Mouse (Mus musculus): ENCODE measurements around the gene Cdc6.

Cdc6 gene

GRCm38 (mm10) chr11:98942923-98943641 lies 35.5 kb downstream of the Cdc6 start:
- DNase-seq (ENCODE audit: extremely low spot score, low spot score), result no peak

DNA sequence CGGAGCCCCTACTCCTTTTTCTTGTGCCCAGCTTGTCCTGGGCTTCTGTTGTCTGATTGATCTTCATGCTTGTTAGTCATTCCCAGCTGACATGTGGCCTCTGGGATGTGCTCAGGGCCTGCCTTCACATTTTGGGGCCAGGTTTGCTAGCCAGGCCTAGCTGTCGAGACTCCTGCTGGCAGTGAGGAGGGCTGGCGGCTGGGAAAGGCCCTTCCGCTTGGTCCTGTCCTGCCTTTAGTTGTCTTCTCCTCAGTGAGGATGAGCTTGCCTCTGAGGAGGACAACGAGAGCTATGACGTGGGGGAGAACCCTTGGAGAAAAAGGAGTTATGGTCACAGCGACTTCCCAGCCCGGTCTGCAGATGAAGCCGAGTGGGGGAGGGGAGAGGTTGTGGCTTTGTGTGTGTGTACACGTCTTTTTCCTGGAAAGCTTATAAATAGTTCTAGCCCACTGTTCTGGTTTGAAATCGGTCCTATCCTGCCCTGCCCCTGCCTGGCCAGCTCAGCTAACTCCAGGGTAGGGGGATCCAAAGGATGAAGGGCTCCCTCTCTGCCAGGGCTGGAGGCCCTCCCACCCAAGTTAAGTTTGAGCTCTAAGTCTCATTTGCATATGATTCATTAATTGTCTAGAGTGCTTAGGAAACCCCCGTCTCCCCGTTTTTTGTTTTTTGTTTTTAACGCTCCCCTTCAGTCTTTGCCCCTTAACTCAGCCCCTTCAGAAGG lies 36.3 kb downstream of the Cdc6 start:
- DNase-seq (ENCODE audit: extremely low spot score, low spot score), result no peak

- no peak for DNase-seq (ENCODE audit: extremely low spot score, low spot score)
Measured at GRCm38 (mm10) chr11:98944897-98945604, 37.5 kb downstream of the Cdc6 start.

DNA sequence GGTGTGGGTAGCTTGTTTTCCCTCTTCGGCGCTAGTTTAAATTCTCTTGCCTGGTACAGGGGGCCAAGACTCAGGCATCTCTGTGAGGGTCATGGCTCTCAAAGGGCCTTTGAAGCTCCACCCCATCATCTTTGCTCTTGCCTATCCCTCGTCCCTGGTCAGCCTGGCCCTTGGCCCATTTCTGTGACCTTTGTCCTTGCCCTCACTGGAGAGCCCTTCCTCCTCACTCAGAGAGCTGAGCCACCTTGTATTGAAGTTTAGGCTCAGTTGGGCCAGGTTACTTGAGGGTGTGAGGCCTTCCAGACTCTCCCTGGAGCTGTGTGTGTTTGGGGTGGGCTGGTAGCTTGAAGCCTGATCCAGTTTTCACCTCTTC lies 38.0 kb downstream of the Cdc6 start:
- DNase-seq (ENCODE audit: extremely low spot score, low spot score), result no peak

DNA sequence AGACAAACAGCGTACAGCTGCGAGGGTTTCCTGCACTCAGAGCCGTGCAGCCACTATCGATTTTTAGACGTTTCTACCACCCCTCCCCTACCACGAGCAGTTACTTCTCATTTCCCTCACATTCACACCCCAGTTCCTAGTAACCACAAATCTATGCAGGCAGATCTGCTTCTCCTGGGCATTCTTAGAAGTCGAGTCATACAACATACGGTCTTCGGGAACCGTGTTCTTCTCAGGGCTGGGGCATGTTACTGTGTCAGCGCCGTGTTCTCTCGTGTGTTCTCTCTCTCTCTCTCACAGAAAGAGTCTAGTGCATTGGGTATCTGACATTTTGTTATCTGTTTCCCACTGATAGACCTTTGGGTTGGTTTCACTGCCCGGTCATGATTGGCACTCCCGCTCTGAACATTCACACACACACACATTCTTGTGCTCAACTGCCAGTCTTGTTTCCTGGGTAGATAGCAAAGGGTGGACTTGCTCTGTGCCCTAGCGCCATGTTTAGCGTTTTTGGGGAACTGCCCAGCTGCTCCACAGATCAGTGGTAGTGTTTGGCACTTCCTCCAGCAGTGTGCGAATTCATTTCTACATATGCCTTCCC lies 40.5 kb downstream of the Cdc6 start:
- no peak for DNase-seq (ENCODE audit: extremely low spot score, low spot score)

- DNase-seq (ENCODE audit: extremely low spot score, low spot score), result no peak
Measured at GRCm38 (mm10) chr11:98949242-98949957, 41.8 kb downstream of the Cdc6 start.

- no peak for DNase-seq (ENCODE audit: extremely low spot score, low spot score)
Measured at GRCm38 (mm10) chr11:98949958-98950460, 42.4 kb downstream of the Cdc6 start.

- DNase-seq (ENCODE audit: extremely low spot score, low spot score), result no peak
Measured at GRCm38 (mm10) chr11:98950484-98950883, 42.9 kb downstream of the Cdc6 start.

DNA sequence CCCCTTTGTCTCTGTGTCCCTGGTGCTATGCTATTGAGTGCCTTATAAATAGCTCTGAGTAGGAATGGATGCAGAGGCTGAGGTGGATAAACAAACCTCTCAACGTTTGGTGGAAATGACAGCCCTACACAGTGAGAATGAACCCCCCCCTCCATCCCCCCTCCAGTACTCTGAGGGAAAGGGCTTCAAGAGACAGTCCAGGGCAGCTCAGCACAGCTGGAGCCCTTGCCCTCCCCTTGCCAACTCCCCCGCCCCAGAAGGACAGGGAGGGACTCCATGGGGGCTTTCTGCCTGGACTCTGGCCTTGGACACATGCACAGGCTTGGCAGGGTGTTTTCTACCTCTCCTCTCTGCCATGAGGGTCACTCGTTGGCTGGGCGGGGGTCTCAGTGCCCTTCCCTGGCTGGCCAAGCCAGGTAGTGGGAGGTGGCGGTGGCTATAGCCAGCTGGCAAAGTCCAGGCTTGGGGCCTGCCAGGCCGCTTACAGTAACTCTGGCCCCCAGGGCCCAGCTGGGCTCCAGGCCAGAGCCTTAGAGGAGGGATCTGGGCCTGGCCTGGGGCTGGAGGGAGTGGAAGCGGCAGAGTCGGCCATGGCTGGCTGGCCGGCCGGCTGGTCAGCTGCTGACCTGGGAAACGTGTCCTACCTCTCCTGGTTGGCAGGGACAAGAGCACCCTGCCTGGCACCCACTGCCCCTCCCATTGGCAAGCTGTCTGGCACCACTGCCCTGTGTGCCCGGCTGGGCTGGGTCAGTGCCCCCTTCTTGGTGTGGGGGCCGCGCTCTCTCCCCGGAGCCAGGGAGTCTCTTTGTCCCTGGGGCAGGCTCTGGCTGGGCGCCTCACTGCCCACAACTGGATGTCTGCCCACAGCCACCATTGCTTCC lies 43.7 kb downstream of the Cdc6 start:
- no peak for DNase-seq (ENCODE audit: extremely low spot score, low spot score)

DNA sequence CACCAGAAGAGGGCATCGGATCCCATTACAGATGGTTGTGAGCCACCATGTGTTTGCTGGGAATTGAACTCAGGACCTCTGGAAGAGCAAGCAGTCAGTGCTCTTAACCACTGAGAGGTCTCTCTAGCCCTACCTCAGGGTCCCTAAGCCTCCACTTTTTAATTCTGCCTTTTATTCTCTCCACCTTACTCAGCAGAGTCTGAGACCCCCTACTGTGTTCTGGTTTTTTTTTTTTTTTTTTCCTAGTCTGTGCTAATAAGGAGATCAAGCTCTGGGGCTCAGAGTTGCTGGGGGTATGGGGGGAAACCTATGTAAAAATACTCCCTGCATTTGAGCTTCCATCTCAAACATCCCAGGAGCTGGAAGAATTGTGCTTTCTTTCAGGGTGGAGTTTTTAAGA lies 44.5 kb downstream of the Cdc6 start:
- no peak for DNase-seq (ENCODE audit: extremely low spot score, low spot score)

DNA sequence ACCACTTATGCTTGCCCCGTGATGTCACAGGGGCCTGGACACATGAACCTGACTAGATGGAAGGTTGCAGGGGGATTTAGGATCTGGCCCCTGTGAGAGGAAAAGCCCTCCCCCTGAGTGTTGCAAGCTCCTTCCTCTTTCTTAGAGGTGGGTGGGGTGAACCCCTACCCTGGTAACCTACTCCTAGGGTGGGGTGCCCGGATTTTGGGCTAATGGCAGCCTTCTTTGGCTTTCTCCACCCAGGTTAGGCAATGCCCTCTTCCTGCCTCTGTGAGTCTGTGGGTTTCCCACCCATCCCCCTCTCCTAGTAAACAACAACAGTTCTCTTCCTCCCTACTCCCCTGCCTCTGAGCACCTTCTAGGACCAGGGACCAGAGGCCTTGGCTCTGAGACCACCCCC lies 45.1 kb downstream of the Cdc6 start:
- DNase-seq (ENCODE audit: extremely low spot score, low spot score), result no peak

DNA sequence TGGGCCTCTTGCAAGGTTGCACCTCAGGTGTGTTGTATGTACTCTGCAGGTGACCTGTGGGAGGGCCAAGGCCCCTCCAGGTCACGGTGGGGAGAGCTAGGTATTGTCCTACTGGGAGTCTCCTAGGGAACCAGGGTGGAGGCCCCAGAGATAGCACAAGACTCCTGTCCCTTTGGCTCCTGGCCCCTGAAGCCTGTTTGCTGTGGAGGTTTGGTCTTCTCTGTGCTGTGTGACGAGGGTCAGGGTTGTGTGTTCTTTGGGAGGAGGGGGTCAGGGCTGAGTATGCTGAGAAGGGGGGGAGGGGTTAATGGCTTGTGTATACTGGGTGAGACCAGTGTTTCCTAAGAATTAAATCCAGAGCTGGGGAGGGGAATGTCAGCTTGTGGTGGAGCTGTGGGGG lies 45.8 kb downstream of the Cdc6 start:
- DNase-seq (ENCODE audit: extremely low spot score, low spot score), result peak; percentile 16

DNA sequence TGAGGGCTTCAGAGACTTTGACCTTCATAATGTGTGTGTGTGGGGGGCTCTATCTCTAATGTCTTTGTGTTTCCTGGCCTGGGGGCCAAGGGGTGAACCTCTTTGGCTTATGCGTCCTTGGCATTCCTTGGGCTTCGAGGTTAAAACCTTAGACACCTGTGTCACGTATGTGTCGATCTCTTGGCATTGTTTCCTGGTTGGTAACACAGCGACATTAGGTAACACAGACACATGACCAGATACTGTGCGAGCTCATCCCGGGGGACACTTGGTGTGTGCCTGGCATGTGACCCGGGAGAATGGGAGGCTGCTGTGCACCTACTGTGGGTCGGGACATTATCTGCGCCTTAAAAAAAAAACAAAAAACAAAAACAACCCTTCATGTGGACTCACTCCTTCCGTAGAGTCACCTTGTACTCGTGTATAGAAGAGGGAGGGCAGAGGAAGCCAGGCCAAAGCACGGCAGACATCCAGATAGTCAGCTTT lies 46.3 kb downstream of the Cdc6 start:
- no peak for DNase-seq (ENCODE audit: extremely low spot score, low spot score)

DNA sequence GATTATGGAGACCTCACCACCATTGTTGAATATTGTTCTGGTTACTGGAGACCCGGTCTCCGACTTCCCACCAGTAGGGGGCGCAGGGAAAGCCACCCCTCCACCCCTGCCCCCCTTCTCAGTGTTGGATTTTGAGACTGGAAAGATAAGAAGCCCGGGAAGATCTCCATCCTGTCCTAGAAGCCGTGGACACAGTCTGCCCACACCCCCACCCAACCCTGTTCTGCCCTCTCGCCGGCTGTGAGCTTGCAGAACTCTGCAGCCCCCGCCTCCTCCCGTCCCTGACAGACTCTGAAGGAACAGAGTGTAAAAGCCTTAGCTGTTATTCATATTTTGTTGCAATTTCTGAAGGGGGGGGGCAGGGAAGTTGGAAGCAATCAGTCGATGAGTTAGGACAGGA lies 46.8 kb downstream of the Cdc6 start:
- peak; percentile 84 for DNase-seq (ENCODE audit: extremely low spot score, low spot score)

DNA sequence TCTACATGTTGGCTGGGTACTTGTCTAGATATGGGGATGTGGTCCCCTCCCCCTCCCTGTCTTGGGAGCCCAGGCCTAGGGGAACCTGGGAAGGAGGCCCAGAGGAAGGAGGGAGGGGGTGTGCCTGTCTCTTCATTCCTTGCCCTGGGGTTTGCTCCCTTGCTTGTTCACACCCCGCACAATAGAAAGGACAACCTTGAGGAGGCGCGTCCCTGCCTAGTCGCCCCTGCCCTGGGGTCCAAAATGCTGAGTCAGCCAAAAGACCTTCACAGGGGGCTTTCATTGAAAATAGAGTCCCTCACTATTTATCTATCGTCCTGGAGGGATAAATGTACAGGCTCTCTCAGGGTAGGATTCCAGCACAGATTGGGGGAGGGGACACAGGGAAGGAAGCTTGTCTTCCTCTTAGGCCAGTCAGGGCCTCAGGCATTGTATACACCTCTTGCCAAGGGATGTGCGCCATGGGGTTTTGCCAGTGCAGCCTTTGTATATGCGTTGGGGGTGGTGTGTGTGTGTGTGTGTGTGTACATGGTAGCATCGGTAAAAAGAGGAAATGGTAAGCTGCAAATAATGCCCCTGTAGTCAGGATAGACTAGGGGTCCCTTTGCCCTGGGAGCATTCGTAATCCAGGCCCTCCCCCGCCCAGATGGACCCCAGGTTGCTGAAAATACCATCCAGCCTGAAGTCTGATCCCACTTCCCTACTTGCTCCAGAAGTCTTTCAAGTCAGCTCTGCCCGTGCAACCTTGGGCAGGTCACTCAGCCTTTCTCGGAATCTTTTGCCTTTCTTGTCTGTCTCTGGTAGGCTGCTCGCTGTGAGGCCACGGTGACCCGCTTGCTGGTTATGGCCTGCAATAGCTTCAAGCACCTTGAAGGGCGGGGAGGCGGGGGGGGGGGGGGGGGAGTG lies 47.5 kb downstream of the Cdc6 start:
- peak; percentile 37 for DNase-seq (ENCODE audit: extremely low spot score, low spot score)

DNA sequence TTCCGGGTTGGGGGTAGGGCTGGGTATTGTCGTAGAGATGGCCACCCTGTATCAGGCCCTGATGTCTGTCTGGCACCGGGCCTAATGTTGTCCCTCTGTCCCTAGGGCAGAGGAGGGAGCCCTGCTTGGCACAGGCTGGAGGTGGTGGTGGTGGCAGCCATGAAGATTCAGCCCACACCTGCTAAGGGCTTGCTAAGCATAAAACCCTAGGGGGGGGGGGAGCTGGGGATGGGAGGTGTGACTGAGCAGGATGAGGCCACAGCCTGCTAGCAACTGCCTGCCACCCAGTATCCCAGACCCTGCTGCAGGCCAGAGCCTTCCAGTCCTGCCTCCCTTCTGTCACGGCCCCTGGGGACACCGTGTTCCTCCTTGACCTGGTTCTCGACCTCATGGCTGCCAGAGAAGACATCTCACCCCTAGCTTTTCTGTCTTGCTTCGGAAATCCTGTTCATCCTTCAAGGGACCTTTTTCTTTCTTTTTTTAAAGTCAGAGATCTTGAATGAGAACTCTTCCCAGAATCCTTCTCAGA lies 48.2 kb downstream of the Cdc6 start:
- DNase-seq (ENCODE audit: extremely low spot score, low spot score), result no peak

- no peak for DNase-seq (ENCODE audit: extremely low spot score, low spot score)
Measured at GRCm38 (mm10) chr11:98956340-98956739, 48.7 kb downstream of the Cdc6 start.

- DNase-seq (ENCODE audit: extremely low spot score, low spot score), result peak; percentile 92
Measured at GRCm38 (mm10) chr11:98959437-98960312, 52.1 kb downstream of the Cdc6 start.

Data from neural tube, embryonic 10.5 days (tissue).